Mouse (Mus musculus) cerebellum, postnatal 4 days (tissue): ENCODE data around the gene Jade2.

ENCODE experiments used
- DNase-seq, 2 experiments: peaks; one replicate each; pipeline ENCODE4 v3.0.0; 2022; ENCODE audit warnings: low spot score in 2 of 2, mixed read lengths in 1 of 2

Jade2 gene

DNA sequence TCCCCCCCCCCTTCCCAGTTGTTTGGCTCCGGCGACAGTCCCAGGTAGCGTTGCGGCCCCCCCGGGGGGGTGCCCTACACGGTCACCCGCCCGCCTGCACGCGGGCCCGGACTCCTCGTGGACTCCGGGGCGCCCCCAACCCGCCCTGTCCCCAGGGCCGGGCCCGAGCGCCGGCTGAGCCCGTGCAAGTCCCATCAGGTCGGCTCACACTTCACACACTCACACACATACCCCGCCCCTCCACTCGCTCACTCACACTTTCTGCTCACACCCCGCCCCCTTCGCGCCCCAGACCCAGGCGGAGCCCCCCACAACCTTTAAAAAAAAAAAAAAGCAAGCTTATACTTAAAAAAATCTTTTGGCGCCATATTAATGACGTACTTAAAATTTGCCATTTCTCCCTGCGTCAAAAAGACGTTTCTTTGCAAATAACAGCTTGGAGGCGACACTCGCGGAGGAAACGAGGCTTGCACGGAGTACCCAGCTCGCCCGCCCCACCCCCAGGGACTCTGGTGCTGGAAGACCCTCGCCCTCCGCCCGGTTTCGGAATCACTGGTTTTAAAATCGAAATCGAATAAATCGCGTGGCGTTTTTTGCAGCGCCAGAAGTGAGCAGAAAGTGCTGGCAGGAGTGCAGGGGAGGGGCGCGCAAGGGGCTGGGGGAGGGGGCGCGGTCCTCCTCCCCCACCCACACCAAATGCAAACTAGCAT, 520 bp upstream of the Jade2 start:
- DNase-seq: peak; percentile 40 to 51

DNA sequence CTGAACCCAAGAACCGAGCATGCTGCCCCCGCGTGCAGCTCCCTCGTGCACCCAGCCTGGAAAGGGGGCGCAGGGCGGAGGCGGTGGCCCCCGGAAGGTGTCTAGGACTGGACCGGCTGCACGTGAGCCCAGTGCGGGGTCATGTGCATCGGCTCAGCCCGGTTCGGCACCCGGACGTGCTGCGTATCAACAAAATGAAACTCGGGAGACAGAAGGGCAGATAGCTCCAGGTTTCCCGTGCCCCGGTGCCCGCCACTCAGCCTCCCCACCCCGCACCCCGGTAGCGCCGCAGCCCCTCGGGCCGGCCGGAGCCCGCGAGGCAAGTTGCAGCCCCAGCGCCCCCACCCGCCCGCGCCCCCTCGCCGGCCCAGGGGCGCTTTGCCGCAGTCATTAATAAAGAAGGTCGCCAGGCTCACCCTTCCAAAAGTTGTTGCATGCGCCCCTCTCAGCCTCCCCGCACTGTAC, 805 bp downstream of the Jade2 start:
- DNase-seq: peak in 1 of 2 experiments; percentile 33

DNA sequence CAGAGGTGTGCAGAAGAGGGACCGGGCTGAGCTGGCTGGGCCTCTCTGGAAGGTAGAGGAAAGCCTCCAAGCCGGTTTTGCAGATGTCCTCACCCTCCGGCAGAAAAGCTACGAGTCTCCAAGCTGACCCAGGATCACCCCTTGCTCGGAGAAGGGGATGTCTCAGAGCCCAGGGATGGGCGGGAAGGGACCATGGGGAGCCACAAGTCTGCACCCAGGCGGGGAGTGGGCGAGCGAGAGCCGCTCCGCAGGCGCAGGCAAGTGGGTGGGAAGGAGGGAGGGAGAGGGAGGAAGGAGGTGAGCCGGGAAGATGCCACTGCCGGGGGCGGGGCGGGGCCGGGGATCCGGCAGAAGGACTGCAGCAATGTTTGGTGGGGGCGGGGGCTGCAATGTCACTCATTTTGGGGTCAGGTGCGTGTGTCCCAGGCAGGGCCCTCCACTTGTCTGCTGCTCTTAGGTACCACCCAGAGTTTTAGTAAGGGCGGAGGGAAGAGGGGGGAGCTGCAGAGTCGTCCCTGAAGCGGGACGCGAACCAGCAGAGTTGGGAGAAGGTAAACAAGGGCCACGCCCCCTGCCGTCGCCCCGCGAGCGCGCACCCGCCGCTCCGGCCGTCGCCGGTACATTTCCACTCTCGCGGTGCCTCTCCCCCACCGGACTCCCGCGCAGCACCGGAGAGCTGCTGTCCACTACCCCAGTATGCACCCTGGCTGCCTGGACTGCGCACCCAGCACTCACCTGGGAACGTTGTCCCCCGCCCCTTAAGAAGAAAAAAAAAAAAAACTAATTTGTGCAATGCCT, 1.4 kb downstream of the Jade2 start:
- peak; percentile 33 to 61 for DNase-seq

DNA sequence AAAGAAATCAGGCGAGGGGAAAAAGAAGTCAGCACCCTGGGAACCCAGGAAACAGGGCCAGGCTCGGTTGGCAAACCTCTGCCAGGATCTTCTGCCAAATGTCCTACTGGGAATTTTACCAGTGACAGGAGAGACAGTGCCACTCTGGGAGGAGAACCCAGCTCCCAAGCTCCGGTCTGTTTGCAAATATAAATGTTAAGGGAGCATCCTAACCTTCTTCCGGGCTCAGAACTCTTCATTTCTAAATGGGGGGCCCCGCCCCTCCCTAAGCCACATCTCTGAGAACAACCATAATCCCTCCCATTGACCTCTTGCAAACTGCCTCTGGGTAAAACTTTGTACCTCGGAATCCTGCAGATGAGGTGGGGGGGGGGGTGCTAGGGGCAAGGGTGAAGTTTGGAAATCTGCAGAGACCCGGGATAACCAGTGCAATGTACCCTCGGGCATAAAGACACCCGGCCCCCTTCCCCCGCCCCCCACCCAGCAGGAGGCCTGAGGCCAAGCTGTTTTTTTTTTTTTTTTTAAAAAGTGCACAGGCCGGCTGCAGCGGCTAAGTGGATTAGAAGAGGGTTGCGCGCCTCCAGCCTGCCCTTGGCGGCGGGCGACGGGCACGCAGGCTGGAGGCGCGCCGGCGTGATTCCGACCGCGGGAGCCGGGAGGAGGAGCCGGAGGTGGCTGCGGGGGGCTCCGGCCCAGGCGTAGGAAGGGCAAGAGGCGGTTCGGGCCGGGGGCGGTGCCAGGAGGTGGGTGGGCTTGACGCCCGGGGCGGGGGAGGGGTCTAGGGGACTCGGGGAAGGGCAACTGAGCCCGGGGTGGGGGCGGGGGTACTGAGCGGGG, 2.3 kb downstream of the Jade2 start:
- peak; percentile 76 to 81 for DNase-seq

DNA sequence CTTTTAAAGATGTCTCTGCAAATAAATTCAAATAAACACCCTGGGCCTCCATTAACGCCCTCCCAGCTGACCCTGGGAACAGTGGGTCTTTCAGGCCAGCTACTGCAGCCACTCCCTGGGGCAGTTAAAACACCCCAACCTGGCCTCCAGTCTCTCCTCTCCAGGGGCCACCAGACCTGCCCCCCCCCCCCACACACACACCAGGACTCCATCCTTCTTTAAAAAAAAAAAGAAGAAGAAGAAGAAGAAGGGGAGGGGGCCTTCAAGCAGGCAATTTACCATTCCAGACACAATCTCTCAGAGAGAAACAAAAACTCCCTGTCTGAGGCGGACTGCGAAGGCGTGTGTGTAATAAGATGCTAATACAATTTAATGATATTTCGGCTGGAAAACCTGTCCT, 4.9 kb downstream of the Jade2 start:
- DNase-seq: no peak

DNA sequence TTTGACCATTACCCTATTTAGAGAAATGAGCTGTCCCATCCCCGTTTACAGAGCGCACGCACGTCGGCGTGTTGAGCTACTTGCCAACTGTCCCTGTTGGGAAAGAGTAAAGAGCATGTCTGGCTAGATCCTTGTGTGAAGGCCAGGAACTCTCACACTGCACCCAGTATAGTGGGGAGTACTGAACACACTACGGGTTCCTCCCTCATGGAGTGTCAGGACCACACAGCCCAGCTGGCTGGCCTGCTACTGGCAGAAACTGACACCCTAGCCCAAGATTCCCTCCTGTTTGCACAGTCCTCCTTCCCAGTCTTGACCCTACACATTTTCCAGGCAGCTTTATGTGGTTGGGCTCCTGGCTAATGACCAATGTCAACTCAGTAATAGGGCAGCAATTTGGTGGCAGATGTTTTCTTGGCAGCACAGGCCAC, 5.3 kb downstream of the Jade2 start:
- no peak for DNase-seq

DNA sequence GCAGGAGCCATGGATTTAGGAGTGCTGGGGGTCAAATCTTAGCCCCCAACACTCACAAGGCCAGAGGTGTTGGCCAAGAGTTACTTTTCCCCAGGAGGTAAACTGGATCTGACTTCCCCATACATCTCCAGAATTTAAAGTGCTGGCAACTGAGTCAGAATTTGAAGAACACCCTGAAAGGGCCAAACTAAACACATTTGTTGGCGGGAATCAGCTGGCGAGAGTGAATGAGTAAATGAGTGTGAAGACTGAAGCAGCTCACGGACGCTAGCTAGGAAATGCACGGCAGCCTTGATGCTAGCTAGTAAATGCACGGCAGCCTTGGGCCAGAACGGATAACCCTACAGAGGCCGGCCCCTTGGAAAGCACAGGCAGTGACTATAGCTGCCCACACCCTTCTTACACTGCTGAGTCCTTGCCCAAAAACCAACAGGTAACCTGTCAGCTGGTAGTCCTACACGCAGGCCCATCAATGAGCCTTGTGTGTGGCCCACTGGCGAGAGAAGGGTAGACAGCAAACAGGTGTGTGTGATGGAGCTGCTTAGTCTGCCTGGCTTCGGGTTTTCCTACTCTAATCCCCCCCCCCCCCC, 6.6 kb downstream of the Jade2 start:
- DNase-seq: no peak

DNA sequence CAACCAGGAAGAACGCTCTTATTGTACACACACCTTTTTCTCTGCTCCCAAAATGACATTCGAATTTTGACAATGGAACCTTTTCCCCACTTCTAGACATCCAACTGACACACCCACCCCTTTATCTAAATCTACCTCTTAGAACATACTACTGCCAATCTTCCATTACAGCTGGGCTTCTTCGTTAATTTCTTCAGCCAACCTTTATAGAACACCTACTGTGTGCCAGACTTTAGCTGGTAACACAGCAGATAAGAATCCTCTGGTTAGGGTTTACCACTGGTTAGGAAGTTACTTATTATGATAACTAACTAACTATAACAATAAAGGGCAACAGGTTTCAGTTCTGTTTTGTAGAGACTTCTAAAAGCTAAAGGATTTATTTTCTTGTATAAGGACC, 9.1 kb downstream of the Jade2 start:
- no peak for DNase-seq

DNA sequence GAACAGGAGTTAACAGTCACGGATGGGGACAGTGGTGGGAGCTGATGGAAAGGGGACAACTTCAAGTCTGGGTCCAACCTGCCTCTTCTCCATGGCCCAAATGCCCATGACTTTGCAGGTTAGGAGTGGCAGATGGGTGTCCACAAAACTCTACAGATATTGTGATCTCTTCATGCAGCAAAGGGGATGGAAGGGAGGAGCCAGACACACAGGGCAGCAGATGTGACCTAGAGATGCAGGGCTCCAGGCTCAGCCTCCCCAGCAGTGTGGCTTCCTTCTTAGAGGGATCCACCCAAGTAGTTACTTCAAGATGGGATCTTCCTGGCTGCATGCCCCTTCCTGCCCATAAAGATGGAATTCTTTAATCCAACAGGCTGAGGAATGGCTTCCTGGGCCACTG, 9.6 kb downstream of the Jade2 start:
- DNase-seq: no peak

DNA sequence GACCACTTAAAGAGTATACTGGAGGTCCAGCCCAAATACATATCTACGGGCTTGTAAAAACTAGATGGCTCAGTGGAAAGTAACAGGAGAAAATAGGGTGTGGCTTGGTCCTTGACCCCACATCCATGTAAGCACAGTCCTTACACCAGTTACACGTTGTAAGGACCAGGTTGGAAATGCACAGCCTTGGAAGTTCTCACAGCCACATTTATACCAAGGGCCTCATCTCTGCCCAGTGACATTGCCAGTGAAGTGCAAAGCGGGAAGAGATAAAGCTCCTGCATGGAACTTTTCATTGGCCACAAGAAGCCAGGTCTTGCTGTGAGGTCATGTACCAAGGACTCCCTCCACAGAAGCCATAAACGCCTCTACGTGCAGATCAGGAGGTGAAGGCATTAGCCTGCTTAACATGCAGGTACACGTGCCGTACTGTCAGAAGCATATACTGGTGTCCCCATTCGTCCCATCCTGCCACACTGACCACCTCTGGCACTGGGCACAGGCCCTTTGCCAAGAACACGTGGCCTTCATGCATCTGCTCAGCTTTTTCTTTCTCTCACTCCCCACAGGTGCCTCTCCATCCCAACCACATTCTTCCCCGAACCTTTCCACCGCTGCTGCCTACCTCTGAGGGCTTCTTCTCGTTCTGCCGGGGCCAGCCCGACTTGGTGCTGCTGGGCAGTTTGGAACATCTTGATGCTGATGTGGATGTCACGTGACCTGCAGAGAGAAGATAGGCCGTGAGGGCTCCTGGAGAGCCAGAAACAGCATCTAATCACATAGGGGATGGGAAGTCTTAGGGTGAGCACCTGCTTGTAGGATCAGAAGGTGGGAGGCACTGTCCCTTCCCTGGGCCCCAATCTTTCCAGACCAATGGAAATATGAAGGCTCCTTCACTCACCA, 11.2 kb downstream of the Jade2 start:
- DNase-seq: no peak

DNA sequence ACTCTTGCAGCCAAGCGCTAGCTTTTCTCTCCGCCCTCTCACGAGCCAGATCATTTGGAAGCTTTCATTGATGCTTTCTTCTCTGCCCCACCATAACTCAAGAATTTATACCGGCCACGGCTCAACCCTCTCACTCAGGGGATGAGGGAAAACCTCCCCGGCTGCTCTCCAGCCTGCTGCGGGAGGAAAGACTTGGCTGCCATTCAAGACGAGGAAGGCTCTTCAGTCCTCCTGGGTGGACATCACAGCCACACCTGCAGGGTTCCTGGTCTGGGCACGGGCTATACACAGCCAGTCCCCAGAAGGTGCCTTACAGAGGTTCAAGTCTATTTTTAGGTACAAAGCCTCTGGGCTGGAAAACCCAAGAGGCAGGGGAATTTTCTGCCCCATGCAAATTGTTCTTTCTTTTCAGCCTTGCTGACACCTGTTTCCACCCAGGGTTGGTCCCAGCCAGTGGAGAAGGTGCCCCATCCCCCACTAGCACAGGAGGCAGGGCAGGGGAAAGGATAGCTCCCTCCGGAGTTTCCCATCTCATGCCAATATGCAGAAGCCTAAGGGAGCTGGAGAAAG, 12.8 kb downstream of the Jade2 start:
- no peak for DNase-seq

DNA sequence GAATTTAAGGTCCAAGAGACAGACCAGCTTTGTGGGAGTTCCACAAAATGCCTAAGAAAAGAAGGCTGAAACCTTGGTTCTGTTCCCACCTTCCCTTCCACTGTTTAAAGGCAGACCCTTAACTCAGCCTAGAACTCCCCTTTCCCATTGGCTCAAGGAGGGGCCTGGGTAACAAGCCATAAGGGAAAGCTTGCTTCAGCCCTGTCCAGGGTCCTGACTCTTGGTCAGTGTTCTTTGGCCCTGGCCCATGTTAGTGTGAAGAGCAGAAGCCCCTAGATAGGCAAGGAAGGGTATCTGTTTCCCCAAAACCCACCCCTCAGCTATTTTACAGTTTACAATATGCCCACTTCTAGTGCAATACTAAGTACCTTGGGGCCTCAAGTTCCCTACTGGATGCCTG, 13.6 kb downstream of the Jade2 start:
- DNase-seq: no peak

DNA sequence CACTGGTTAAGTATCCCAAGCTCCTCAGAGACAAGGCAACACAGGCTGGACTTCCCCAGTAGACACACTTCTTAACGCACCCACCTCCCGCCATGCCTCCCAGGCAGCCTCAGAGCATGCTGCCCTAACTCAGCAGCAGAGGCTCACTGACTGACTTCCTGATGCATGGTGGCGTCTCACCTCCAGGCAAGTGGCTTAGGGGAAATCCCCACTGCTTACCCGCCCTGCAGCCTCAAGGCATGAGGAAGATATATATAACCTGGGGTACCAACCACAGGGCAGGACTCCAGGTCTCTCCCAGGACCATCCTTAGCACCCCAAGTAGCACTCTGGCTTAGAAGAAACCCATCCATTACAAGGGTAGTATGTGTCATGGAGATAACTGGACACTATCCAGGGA, 14.3 kb downstream of the Jade2 start:
- no peak for DNase-seq

DNA sequence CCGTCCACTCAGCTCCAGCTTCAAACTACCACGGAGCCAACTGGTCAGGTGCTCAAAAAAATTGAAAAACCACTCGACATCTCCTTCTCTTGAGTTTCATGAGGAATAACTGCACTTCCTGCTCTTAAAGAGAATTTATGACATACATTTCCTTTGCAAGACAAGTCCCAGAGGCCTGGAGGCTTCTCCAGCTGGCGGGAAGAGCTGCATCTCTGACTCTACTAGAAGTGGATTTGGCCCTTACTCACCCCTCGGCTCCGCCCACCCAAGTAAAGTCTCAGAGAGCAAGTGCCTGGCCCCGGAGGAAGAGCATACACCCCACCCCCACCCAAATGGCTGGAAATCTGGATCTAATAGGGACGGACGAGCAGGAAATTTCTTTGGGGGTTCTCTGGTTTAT, 16.3 kb downstream of the Jade2 start:
- no peak for DNase-seq

DNA sequence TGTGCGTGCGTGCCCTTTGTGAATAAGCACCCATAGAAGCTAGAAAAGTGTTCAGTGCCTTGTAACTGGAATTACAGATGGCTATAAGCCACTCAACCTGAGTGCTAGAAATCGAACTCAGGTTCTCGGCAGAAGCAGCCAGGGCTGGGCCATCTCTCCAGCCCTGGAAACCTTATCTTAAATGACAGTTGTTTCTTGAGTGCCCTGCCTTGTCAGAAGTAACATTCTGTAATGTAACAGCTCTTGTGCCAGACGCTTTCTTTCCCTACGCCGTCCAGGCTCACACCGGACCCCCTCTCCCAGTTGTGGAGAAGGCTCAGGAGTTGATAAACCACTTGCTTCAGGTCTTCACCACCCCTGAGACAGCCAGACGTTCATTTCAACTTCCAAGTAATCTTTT, 16.8 kb downstream of the Jade2 start:
- DNase-seq: no peak

DNA sequence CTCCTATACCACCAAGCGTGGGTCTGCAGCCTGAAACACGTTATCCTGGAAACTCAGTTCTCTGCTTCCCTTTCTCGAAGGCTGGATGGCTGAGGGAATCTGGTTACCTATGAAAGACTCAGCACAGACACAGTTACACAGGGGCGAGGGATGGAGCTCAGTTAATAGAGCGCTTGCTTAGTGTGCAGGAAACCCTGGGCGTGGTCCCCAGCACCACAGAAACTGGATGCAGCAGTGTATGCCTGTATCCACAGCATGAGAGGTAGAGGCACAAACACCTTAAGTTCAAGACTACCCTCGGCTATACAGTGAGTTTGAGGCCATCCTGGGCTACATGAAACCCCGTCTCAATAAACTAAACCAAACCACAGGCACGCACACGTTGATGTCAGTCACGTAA, 17.5 kb downstream of the Jade2 start:
- no peak for DNase-seq

DNA sequence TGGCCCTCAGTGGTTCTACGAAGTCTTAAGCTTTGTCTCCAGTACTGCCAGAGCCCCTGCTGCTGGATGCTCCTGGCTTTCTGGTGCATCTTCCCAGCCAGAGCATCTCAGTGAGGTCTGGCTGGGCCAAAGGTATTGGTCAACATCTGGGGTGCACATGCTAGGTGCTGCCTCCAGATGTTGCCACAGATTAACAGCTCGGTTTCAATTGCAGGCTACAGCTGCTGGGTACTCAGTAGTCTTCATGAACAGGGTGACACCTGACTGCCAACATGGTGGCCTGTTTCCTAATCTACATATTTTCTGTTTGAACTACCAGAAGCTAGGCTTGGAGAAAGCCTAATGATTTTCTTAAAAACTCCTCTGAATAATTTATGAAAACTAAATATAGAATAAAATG, 18.3 kb downstream of the Jade2 start:
- DNase-seq: no peak

DNA sequence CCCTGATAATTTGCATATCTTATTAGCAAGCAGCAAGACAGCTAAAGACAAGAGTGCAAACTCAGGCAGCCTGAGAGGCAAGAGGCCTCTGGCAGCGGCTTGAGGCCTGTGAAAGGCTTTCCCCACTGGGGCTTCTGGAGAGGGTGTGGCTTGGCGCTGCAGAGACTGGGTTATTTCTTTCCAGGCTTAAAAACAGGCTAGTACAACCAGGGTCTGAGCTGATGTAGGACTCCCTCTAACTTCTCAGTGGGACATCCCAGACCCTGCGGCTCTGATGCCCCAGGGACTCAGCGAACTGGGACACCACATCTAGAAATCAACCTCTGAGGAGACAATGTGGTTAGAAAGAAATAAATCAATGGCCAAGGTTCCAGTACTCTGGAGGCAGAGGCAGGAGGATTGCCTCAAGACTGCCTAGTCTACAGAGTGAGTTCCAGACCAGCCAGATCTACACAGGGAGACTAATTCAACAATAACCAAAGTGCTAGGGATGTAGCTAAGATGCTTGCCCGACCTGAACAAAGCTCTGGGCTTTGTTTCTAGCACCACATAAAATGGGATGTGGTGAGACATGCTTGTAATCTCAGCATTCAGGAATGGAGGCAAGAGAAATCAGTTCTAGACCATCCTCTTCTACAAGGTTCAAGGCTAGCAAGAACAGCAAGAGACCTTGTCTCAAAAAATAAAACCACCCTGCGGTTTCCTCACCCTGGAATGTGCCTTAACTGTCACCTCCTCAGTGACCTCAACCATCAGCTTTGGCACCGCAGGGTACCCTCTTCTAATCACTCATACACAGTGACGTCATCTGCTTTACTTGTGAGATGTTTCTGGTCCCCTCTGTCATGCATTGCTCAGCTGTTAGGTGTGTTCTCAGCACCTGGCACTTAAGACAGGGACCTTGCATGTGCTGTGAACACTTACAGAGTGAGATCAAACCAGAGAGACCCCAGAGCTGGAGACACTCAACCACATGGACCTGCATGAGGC, 20.0 kb downstream of the Jade2 start:
- no peak for DNase-seq

DNA sequence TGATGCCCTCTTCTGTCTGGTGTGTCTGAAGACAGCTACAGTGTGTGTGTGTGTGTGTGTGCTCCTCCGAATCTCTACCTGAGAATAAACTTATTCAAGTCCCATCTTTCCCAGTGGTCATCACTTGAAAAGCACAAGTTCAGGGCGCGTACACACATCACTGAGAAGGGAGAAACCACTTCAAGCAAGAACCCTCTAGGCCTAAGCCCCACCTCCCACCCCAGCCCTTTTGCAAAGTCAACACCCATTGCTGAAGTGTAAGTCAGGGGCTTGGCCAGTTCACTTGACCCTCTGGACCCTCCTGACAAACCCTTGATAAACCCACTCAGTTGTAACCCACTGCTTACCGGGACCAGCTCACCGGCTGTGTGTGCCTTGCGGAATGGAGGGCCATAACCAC, 20.9 kb downstream of the Jade2 start:
- no peak for DNase-seq
